Mouse (Mus musculus) heart, embryonic 11.5 days (tissue): ENCODE measurements around the gene Bcl10. TPM values are rescaled to one million over a fixed set of nuclear protein-coding genes. Genes with fewer than 3 reads are reported as not detected.
"Not testable (repeated sequence)": the region's sequence is repeated elsewhere in the genome, so short reads cannot be mapped to it uniquely, and the experiment has no call there.

ENCODE experiments used
- ATAC-seq: fragments of 200-750 bp; cut with Nextera tagmentation; replicated peaks from 2 replicates; pipeline ENCODE4 v1.8.0; 2017; ENCODE audit warnings: moderate library complexity; ENCODE audit not compliant: insufficient number of reproducible peaks, low FRiP score, low TSS enrichment
- H3K27ac ChIP-seq: fragments of 300-500 bp; sonication (generic); 2 replicates; pipeline ENCODE4 v1.5.1; 2014; ENCODE audit warnings: mild to moderate bottlenecking, low read depth, low read length
- H3K27me3 ChIP-seq: fragments of 300-500 bp; sonication (generic); 2 replicates; pipeline ENCODE4 v1.6.1; 2014; ENCODE audit warnings: mild to moderate bottlenecking, low read length, mixed read lengths; ENCODE audit not compliant: control insufficient read depth, insufficient read depth
- H3K36me3 ChIP-seq: fragments of 300-500 bp; sonication (generic); 2 replicates; pipeline ENCODE4 v1.6.1; 2014; ENCODE audit warnings: mild to moderate bottlenecking, low read length, moderate library complexity, mixed read lengths; ENCODE audit not compliant: control insufficient read depth, insufficient read depth
- H3K4me1 ChIP-seq: fragments of 300-500 bp; sonication (generic); 2 replicates; pipeline ENCODE4 v1.6.1; 2014; ENCODE audit warnings: low read length; ENCODE audit not compliant: control insufficient read depth, insufficient read depth
- H3K4me2 ChIP-seq: fragments of 300-500 bp; sonication (generic); 2 replicates; pipeline ENCODE4 v1.6.1; 2014; ENCODE audit warnings: mild to moderate bottlenecking, moderate library complexity
- H3K4me3 ChIP-seq: fragments of 300-500 bp; sonication (generic); 2 replicates; pipeline ENCODE4 v1.5.1; 2014; ENCODE audit warnings: low read depth, low read length
- H3K9ac ChIP-seq: fragments of 300-500 bp; sonication (generic); 2 replicates; pipeline ENCODE4 v1.6.1; 2014; ENCODE audit warnings: mild to moderate bottlenecking, low read depth, low read length, moderate library complexity
- H3K9me3 ChIP-seq: fragments of 300-500 bp; sonication (generic); replicated peaks from 2 replicates; pipeline ENCODE4 v1.6.1; 2016; ENCODE audit warnings: low read length; ENCODE audit not compliant: control insufficient read depth
- WGBS: fragments of 180-500 bp; shearing (Covaris S2); extraction: QIAGEN DNeasy Blood & Tissue Kit; methylation state at CpG from one replicate; pipeline ENCODE4 v1.1.7; 2014; ENCODE audit not compliant: insufficient replicate concordance; 5-methylcytosine and 5-hydroxymethylcytosine counted together
- polyA plus RNA-seq: library from polyadenylated mRNA; unstranded; fragments of >200 nt; fragmentation: Nextera tagmentation; extraction: Ambion mirVana; gene quantifications from 2 replicates; pipeline ENCODE4 v1.2.1, GENCODE M21; 2014

Gene Bcl10
- polyA plus RNA-seq, 1 experiment from 2014 or later, result 45.9 TPM

- H3K4me1 ChIP-seq, result peaks cover 22% of the 10 kb centered on the region
- H3K27me3 ChIP-seq, result no peaks in the 10 kb centered on the region
- no peaks in the 10 kb centered on the region for H3K9me3 ChIP-seq
- 13% methylated on average over 10 of the region's 10 CpGs for WGBS
- no peaks in the 10 kb centered on the region for H3K36me3 ChIP-seq
- ATAC-seq, result no peak; the same call in 1 of the 2 replicates
- peak overlapping the region; percentile 89 for H3K27ac ChIP-seq
- peak overlapping the region; percentile 51 for H3K4me2 ChIP-seq
- peak overlapping the region; percentile 56 for H3K9ac ChIP-seq
- H3K4me3 ChIP-seq, result no peak overlapping the region
These were observed 41.4 kb downstream of the Bcl10 start for GRCm38 (mm10) chr3:145964018-145964387.

DNA sequence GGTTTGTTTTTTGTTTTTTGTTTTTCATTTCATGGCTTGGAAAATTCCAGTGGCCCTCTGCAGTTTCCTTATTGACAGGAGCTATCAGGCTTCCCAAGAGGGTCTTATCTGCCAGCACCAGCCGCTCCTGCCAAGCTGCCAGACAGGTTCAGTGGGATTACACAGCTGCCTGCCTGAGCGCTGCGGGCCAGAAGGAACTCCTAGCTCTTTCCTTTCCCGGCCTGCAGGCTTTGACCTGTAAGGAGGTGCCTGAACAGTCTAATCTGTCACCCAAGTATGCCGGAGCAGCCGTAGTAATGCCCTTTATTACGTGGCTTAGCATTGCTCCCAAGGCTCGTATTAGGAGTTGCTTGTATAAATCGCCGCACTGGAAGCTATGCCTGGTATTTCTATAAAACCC, 41.9 kb downstream of the Bcl10 start:
- Histone ChIP-seq H3K27me3 (no peaks in the 10 kb centered on the region), H3K4me2 (peak overlapping the region; percentile 51), H3K27ac (peak overlapping the region; percentile 89), H3K4me3 (no peak overlapping the region), H3K4me1 (peaks cover 26% of the 10 kb centered on the region), H3K9ac (no peak overlapping the region), H3K36me3 (no peaks in the 10 kb centered on the region), H3K9me3 (no peaks in the 10 kb centered on the region)
- under 1% methylated on average over 10 of the region's 10 CpGs for WGBS
- ATAC-seq, result peak; percentile 54

DNA sequence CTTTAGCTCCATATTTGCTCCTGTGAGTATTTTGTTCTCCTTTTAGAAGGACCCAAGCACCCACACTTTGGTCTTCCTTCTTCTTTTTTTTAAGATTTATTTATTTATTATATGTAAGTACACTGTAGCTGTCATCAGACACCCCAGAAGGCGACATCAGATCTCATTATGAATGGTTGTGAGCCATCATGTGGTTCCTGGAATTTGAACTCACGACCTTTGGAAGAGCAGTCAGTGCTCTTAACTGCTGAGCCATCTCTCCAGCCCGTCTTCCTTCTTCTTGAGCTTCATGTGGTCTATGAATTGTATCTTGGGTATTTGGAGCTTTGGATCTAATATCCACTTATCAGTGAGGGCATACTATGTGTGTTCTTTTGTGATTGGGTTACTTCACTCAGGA, 43.0 kb downstream of the Bcl10 start:
- H3K27ac ChIP-seq, result peak overlapping the region; percentile 89; the same call in 1 of the 2 replicates

DNA sequence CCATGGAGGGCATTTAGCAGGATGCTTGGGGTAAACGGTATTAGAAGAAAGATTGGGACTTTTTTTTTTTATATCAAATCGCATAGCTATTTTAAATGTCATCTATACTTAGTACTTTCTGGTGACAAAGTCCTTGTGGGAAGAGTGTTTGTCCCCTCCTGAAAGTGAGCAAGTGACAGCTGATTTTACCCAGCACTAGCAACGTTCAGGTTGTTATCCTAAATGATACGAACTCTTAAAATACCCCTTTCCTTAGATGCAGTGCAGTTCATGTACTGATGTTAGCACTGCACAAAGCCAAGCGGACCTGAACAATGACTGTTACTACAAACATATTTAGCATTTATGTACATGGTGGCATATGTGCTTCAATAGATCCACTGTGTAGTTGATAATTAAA, 44.2 kb downstream of the Bcl10 start:
- H3K4me2 ChIP-seq, result no peak overlapping the region
- WGBS, result 42% methylated on average over 5 of the region's 5 CpGs
- H3K27ac ChIP-seq, result peak overlapping the region; percentile 63
- H3K9me3 ChIP-seq, result no peaks in the 10 kb centered on the region
- H3K4me3 ChIP-seq, result no peak overlapping the region
- H3K36me3 ChIP-seq, result no peaks in the 10 kb centered on the region
- no peak for ATAC-seq
- no peaks in the 10 kb centered on the region for H3K27me3 ChIP-seq
- no peak overlapping the region for H3K9ac ChIP-seq
- H3K4me1 ChIP-seq, result peaks cover 27% of the 10 kb centered on the region

More for the DNA sequence above, 43.0 kb downstream of the Bcl10 start:
- H3K9ac ChIP-seq, ATAC-seq, H3K4me2 ChIP-seq, H3K9me3 ChIP-seq, H3K4me3 ChIP-seq, H3K36me3 ChIP-seq, H3K27me3 ChIP-seq: not testable (repeated sequence)
- 60% methylated on average over 3 of the region's 3 CpGs for WGBS
- peaks cover 27% of the 10 kb centered on the region for H3K4me1 ChIP-seq

- no peak for ATAC-seq
- Histone ChIP-seq H3K9ac (no peak overlapping the region), H3K36me3 (no peaks in the 10 kb centered on the region), H3K27me3 (no peaks in the 10 kb centered on the region), H3K4me3 (no peak overlapping the region), H3K9me3 (peaks cover 2% of the 10 kb centered on the region; the same call in 1 of the 2 replicates), H3K27ac (peak overlapping the region; percentile 29; the same call in 1 of the 2 replicates), H3K4me1 (peaks cover 11% of the 10 kb centered on the region), H3K4me2 (peak overlapping the region; percentile 32; the same call in 1 of the 2 replicates)
- 31% methylated on average over 14 of the region's 14 CpGs for WGBS
These were observed 46.5 kb downstream of the Bcl10 start for GRCm38 (mm10) chr3:145969031-145969501.

DNA sequence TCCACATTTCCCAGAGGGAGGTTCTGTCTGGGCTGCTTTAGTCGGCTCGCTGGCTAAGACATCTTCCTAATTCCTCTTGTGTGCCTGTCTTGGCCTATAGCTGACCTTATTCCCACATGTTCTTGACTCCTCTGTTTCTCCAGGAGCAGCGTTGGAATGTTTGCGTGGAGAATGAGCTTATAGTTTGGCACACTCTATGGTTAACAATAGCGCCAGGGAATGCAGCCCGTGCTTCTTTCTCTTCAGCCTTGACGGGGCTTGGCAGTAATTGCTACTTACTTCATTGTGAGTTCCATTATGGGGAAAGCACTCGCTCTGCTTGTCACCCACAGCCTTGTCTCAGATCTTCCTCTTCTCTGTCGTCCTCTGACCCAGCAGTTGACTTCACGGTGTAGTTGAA, 48.9 kb downstream of the Bcl10 start:
- Histone ChIP-seq H3K9me3 (peaks cover 6% of the 10 kb centered on the region; the same call in 1 of the 2 replicates), H3K27ac (no peak overlapping the region), H3K27me3 (no peaks in the 10 kb centered on the region), H3K36me3 (no peaks in the 10 kb centered on the region), H3K4me3 (no peak overlapping the region), H3K4me1 (peaks cover 6% of the 10 kb centered on the region), H3K9ac (no peak overlapping the region), H3K4me2 (no peak overlapping the region)
- ATAC-seq, result no peak
- 72% methylated on average over 10 of the region's 10 CpGs for WGBS

GRCm38 (mm10) chr3:145974986-145975385, 52.4 kb downstream of the Bcl10 start:
- Histone ChIP-seq H3K4me2 (no peak overlapping the region), H3K9ac (no peak overlapping the region), H3K36me3 (no peaks in the 10 kb centered on the region), H3K4me1 (no peaks in the 10 kb centered on the region), H3K27ac (no peak overlapping the region), H3K9me3 (peaks cover 8% of the 10 kb centered on the region; the same call in 1 of the 2 replicates), H3K27me3 (no peaks in the 10 kb centered on the region), H3K4me3 (no peak overlapping the region)
- no peak for ATAC-seq
- WGBS, result 84% methylated on average over 7 of the region's 7 CpGs

Other genes with a start within 250 kb of the Bcl10 start
- 42.4 and 44.6 TPM in 2 replicates for gene Ddah1, start 164.1 kb upstream of the Bcl10 start, polyA plus RNA-seq
- 44.0 and 47.1 TPM in 2 replicates for gene 2410004B18Rik, start 15.2 kb downstream of the Bcl10 start, polyA plus RNA-seq
- 5.3 and 5.8 TPM in 2 replicates for gene Syde2, start 65.1 kb downstream of the Bcl10 start, polyA plus RNA-seq
- 0.21 TPM in 1 of 2 replicates, not detected in the other for gene Wdr63, start 185.3 kb downstream of the Bcl10 start, polyA plus RNA-seq
- gene Mcoln3, start 194.6 kb downstream of the Bcl10 start, polyA plus RNA-seq, result 0.97 and 2.4 TPM in 2 replicates
- gene Mcoln2, start 227.0 kb downstream of the Bcl10 start, polyA plus RNA-seq, result 0.25 and 0.27 TPM in 2 replicates